ENCODE assay signal across 20 mouse cellular contexts in genomic region chr6:119077231-119077630, GRCm38 (mm10).
DNase-seq lines count a peak whose midpoint lies in the region; ATAC-seq and TF ChIP-seq lines count a peak whose summit lies in the region.
"Had no signal": no experiment of that assay in that cellular context is flagged by ENCODE, and none has a peak within 500 bp of the region (broad histone marks: within the 10 kb centered on the region; RNA-seq: fewer than 3 reads in every experiment).

No protein-coding gene starts in this region.

- ATAC-seq in CD4-positive, CD25-positive, alpha-beta regulatory T cell, adult 4 months: no peak
- ATAC-seq: forebrain, embryonic 16.5 days; midbrain, embryonic 15.5 days had no signal

- peaks cover 68% of the 10 kb centered on the region for H3K4me1 ChIP-seq in cerebellum, adult 2 months (ENCODE audit: control insufficient read depth, insufficient read depth, low read length)
- H3K4me1 ChIP-seq: forebrain, embryonic 10.5 days; hindbrain, embryonic 12.5 days; neural tube, embryonic 12.5 days had no signal

- no peak overlapping the region for H3K4me3 ChIP-seq in layer of hippocampus, adult 2 months
- no peak overlapping the region for H3K4me3 ChIP-seq in cerebellum, adult 2 months (replicated peaks; ENCODE audit: insufficient read depth, low read depth, low read length)
- H3K4me3 ChIP-seq: forebrain, embryonic 10.5 days; hindbrain, embryonic 12.5 days; limb, embryonic 15.5 days; midbrain, embryonic 15.5 days; neural tube, embryonic 12.5 days had no signal

- TF ChIP-seq POLR2A in cerebellum, adult 2 months (IDR thresholded peaks at IDR 0.05; ENCODE audit: borderline replicate concordance, insufficient read depth, low read length): no peak

- peak overlapping the region; percentile 89 for H3K27ac ChIP-seq in layer of hippocampus, adult 2 months
- peak overlapping the region; percentile 94 for H3K27ac ChIP-seq in cerebellum, adult 2 months (ENCODE audit: insufficient read depth, low read length)
- H3K27ac ChIP-seq: forebrain, embryonic 10.5 days; hindbrain, embryonic 12.5 days; limb, embryonic 15.5 days; liver, embryonic 14.5 days; midbrain, embryonic 15.5 days; neural tube, embryonic 12.5 days had no signal

- 13% methylated on average over 6 of the region's 6 CpGs for WGBS in cerebellum, adult 2 months

- peak; percentile 51 to 53 for DNase-seq in adrenal gland, postnatal 36 days
- DNase-seq in adrenal gland, postnatal 4 days (ENCODE audit: low spot score in 2 of 2): no peak
- no peak for DNase-seq in layer of hippocampus, adult 2 months (ENCODE audit: low spot score in 2 of 2)
- DNase-seq in layer of hippocampus, postnatal 36 days: no peak
- peak; percentile 84 to 95 for DNase-seq in cerebellum, adult 2 months
- peak; percentile 84 to 87 for DNase-seq in cerebellum, postnatal 25 days
- DNase-seq in frontal cortex, postnatal 10 days (ENCODE audit: low spot score in 2 of 2): no peak
- DNase-seq: gastrocnemius, postnatal 14 days; kidney, adult 11 months; left cerebral cortex, postnatal 4 days; lung, embryonic 14.5 days; thymus, postnatal 36 days had no signal

- H3K27me3 ChIP-seq in cerebellum, adult 2 months (ENCODE audit: control insufficient read depth, insufficient read depth, low read length): no peaks in the 10 kb centered on the region
- H3K27me3 ChIP-seq: hindbrain, embryonic 12.5 days; limb, embryonic 15.5 days; midbrain, embryonic 15.5 days; neural tube, embryonic 12.5 days had no signal

- no peak for TF ChIP-seq CTCF in layer of hippocampus, adult 2 months (conservative IDR thresholded peaks at IDR 0.05)
- no peak for TF ChIP-seq CTCF in cerebellum, adult 2 months (IDR thresholded peaks at IDR 0.05; ENCODE audit: borderline replicate concordance, insufficient read depth, low read depth, low read length)

Comparison
In these comparisons a context has a peak if more than half of its experiments do, and no peak if none do; other contexts are left out.
1. DNase-seq: peak in adrenal gland, postnatal 36 days (2 of 2), cerebellum, adult 2 months (2 of 2) and cerebellum, postnatal 25 days (2 of 2); none in adrenal gland, postnatal 4 days (0 of 2), layer of hippocampus, adult 2 months (0 of 2), layer of hippocampus, postnatal 36 days (0 of 2) and frontal cortex, postnatal 10 days (0 of 2).